Mouse (Mus musculus) limb, embryonic 11.5 days (tissue): ENCODE results near the gene Pcdh19. TPM values are rescaled to one million over a fixed set of nuclear protein-coding genes. Genes with fewer than 3 reads are reported as not detected.
A peak's percentile ranks its signal among the peaks of the same experiment; 100 is the strongest.

Experiments used
- ATAC-seq: fragments of 200-750 bp; cut with Nextera tagmentation; 2 replicates; pipeline ENCODE4 v1.8.0; 2017; ENCODE audit warnings: low read depth; ENCODE audit not compliant: insufficient number of reproducible peaks, low FRiP score, low TSS enrichment
- DNase-seq: peaks from one replicate; pipeline ENCODE4 v3.0.0-alpha.2; 2015; ENCODE audit warnings: low spot score
- H3K27ac ChIP-seq: fragments of 300-500 bp; sonication (generic); replicated peaks from 2 replicates; pipeline ENCODE4 v1.5.1; 2014; ENCODE audit warnings: low read depth, mild to moderate bottlenecking, low read length
- H3K27me3 ChIP-seq: fragments of 300-500 bp; sonication (generic); 2 replicates; pipeline ENCODE4 v1.6.1; 2014; ENCODE audit warnings: mild to moderate bottlenecking, low read length, mixed read lengths; ENCODE audit not compliant: control insufficient read depth, insufficient read depth
- H3K36me3 ChIP-seq: fragments of 300-500 bp; sonication (generic); 2 replicates; pipeline ENCODE4 v1.6.1; 2014; ENCODE audit warnings: mild to moderate bottlenecking, low read length, moderate library complexity, mixed read lengths; ENCODE audit not compliant: control insufficient read depth, insufficient read depth
- H3K4me1 ChIP-seq: fragments of 300-500 bp; sonication (generic); 2 replicates; pipeline ENCODE4 v1.6.1; 2014; ENCODE audit warnings: low read length, mixed read lengths; ENCODE audit not compliant: control insufficient read depth, insufficient read depth
- H3K4me2 ChIP-seq: fragments of 300-500 bp; sonication (generic); 2 replicates; pipeline ENCODE4 v1.6.1; 2014; ENCODE audit warnings: low read depth, mild to moderate bottlenecking, moderate library complexity; ENCODE audit not compliant: severe bottlenecking
- H3K4me3 ChIP-seq: fragments of 300-500 bp; sonication (generic); 2 replicates; pipeline ENCODE4 v1.5.1; 2014; ENCODE audit warnings: low read depth, low read length
- H3K9ac ChIP-seq: fragments of 300-500 bp; sonication (generic); 2 replicates; pipeline ENCODE4 v1.6.1; 2014; ENCODE audit warnings: mild to moderate bottlenecking, low read length
- H3K9me3 ChIP-seq: fragments of 300-500 bp; sonication (generic); 2 replicates; pipeline ENCODE4 v1.6.1; 2016; ENCODE audit warnings: low read length; ENCODE audit not compliant: control insufficient read depth
- WGBS: fragments of 180-500 bp; shearing (Covaris S2); extraction: QIAGEN DNeasy Blood & Tissue Kit; methylation state at CpG from one replicate; pipeline ENCODE4 v1.1.7; 2014; 5-methylcytosine and 5-hydroxymethylcytosine counted together
- polyA plus RNA-seq: library from polyadenylated mRNA; unstranded; fragments of >200 nt; fragmentation: Nextera tagmentation; extraction: Ambion mirVana; gene quantifications from 2 replicates; pipeline ENCODE4 v1.2.1, GENCODE M21; 2014

The Pcdh19 gene
- polyA plus RNA-seq, 1 experiment from 2014 or later, result 2.5 TPM

DNA sequence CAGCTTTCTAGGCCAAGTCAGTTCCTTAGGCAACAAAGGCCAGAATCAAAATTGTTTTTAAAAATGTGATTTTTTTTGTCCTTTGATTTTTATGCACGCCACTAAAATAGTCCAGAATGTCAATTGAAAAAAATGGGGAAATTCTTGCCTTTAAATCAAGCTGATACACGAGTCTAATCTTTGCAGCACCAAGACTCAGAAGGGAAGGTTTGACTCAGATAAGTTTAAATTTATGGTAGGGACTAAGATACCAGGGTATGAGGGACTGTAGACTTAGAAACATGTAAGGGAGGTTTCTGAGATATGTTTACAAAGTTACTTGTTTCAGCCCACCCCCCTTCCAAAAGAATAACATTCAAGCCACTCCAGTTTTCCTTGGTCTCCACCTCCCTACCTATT lies 3.6 kb upstream of the Pcdh19 start:
- WGBS, result 45% methylated on average over 2 of the region's 2 CpGs
- H3K4me1 ChIP-seq, result no peaks in the 10 kb centered on the region
- no peak overlapping the region for H3K4me2 ChIP-seq
- ATAC-seq (no peak), DNase-seq (no peak)
- no peak overlapping the region for H3K27ac ChIP-seq
- H3K9me3 ChIP-seq, result no peaks in the 10 kb centered on the region
- no peaks in the 10 kb centered on the region for H3K36me3 ChIP-seq
- peaks cover 12% of the 10 kb centered on the region; the same call in 1 of the 2 replicates for H3K27me3 ChIP-seq
- no peak overlapping the region for H3K9ac ChIP-seq
- H3K4me3 ChIP-seq, result no peak overlapping the region

- Histone ChIP-seq H3K27ac (no peak overlapping the region), H3K4me1 (no peaks in the 10 kb centered on the region), H3K9me3 (no peaks in the 10 kb centered on the region), H3K4me3 (no peak overlapping the region; the same call in 1 of the 2 replicates), H3K27me3 (peaks cover 12% of the 10 kb centered on the region; the same call in 1 of the 2 replicates), H3K36me3 (no peaks in the 10 kb centered on the region), H3K9ac (no peak overlapping the region), H3K4me2 (peak overlapping the region; percentile 45)
- WGBS, result 14% methylated on average over 12 of the region's 12 CpGs
- ATAC-seq (no peak), DNase-seq (peak; percentile 44)
Observed at GRCm38 (mm10) chrX:133691581-133692391, 3.0 kb upstream of the Pcdh19 start.

DNA sequence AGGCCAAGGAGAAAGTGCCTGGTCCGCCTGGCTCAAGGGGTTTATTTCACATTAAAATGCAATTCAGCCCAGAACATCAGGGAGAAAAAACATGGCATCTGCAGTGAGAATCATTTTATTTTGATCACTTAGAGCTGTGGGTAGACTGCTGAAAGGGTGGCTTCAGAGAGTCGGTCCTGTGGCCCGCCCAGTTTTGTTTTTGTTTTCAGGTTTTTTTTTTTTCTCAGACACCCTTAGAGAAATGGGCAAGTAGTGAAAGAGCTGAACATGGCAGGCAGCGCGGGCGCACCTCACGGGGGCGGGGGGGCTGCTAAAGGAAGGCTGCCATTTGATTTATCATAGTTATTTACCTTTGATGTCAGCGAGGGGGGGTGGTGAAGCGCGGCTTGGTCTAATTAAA lies 2.0 kb upstream of the Pcdh19 start:
- H3K36me3 ChIP-seq, result no peaks in the 10 kb centered on the region
- peak overlapping the region; percentile 16 for H3K4me3 ChIP-seq
- H3K4me2 ChIP-seq, result peak overlapping the region; percentile 45
- no peak for DNase-seq
- 19% methylated on average over 11 of the region's 11 CpGs for WGBS
- ATAC-seq, result no peak
- H3K9ac ChIP-seq, result no peak overlapping the region
- no peaks in the 10 kb centered on the region for H3K4me1 ChIP-seq
- peaks cover 16% of the 10 kb centered on the region; the same call in 1 of the 2 replicates for H3K27me3 ChIP-seq
- H3K9me3 ChIP-seq, result no peaks in the 10 kb centered on the region
- no peak overlapping the region for H3K27ac ChIP-seq

GRCm38 (mm10) chrX:133689576-133690250 lies 926 bp upstream of the Pcdh19 start:
- H3K4me3 ChIP-seq, result peak overlapping the region; percentile 16; the same call in 1 of the 2 replicates
- peak overlapping the region; percentile 75 for H3K4me2 ChIP-seq
- H3K4me1 ChIP-seq, result no peaks in the 10 kb centered on the region
- ATAC-seq, result no peak
- H3K9me3 ChIP-seq, result no peaks in the 10 kb centered on the region
- WGBS, result 18% methylated on average over 35 of the region's 35 CpGs
- H3K36me3 ChIP-seq, result no peaks in the 10 kb centered on the region
- no peak overlapping the region for H3K9ac ChIP-seq
- H3K27me3 ChIP-seq, result peaks cover 19% of the 10 kb centered on the region
- no peak overlapping the region for H3K27ac ChIP-seq
- peak; percentile 40 for DNase-seq

DNA sequence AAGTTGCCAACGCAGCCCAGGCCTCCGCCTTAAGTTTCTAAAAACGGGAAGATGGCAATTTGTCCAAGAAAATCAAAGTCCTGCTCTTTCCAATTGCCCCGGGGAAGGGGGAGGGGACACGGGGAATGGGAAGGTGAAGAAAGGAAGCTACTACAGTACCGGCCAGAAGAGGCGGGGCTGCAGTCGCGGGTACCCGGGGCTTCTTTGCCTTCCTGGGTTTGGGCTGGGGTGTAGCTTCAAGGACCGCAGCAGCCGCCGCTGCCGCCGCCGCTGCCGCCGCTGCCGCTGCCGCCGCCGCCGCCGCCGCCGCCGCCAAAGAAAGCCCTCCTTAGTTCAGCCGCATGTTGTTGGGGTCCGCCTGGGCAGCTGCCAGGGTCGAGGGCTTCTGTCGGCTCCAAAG lies 631 bp downstream of the Pcdh19 start:
- no peaks in the 10 kb centered on the region for H3K9me3 ChIP-seq
- H3K4me2 ChIP-seq, result peak overlapping the region; percentile 75
- DNase-seq (peak; percentile 49), ATAC-seq (no peak)
- no peaks in the 10 kb centered on the region for H3K36me3 ChIP-seq
- 0 out of 2 replicates have a peak overlapping the region, but pooled peaks have one; percentile 30 for H3K9ac ChIP-seq
- WGBS, result 14% methylated on average over 9 of the region's 31 CpGs
- H3K27ac ChIP-seq, result no peak overlapping the region
- peak overlapping the region; percentile 38 for H3K4me3 ChIP-seq
- no peaks in the 10 kb centered on the region for H3K4me1 ChIP-seq
- peaks cover 19% of the 10 kb centered on the region for H3K27me3 ChIP-seq

DNA sequence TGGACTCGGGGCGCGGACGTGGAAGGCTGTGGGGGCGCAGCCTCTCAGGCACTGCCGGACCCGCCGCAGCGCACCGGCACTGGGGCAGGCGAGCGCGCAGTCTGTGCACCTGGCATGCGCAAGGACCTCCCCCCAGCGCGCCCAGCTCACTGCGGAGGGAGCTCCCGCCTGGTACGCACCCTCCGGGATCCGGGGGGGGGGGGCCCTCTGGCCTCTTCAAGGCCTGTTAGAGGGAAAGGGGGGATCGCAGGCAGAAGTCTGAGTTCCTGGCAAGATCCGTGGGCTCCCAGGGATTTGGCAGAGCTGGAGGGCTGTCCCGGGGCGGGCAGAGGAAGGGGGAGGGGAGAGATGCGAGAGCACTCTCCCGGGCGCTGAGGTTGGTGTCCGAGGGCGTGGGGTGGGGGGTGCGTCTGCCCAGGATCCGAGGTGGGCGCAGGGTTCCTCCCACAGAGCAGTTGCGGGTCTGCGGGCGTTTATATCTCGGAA lies 1.1 kb downstream of the Pcdh19 start:
- H3K27me3 ChIP-seq, result peaks cover 19% of the 10 kb centered on the region
- ATAC-seq, result peak; percentile 24; the same call in 1 of the 2 replicates
- H3K9ac ChIP-seq, result 0 out of 2 replicates have a peak overlapping the region, but pooled peaks have one; percentile 9
- no peaks in the 10 kb centered on the region for H3K36me3 ChIP-seq
- no peak overlapping the region for H3K27ac ChIP-seq
- peak overlapping the region; percentile 75 for H3K4me2 ChIP-seq
- no peaks in the 10 kb centered on the region for H3K9me3 ChIP-seq
- peak; percentile 41 for DNase-seq
- peak overlapping the region; percentile 38 for H3K4me3 ChIP-seq
- WGBS, result 16% methylated on average over 21 of the region's 37 CpGs
- H3K4me1 ChIP-seq, result no peaks in the 10 kb centered on the region

- Histone ChIP-seq H3K27me3 (peaks cover 21% of the 10 kb centered on the region), H3K4me1 (no peaks in the 10 kb centered on the region), H3K9ac (0 out of 2 replicates have a peak overlapping the region, but pooled peaks have one; percentile 9), H3K4me2 (peak overlapping the region; percentile 75), H3K36me3 (no peaks in the 10 kb centered on the region), H3K27ac (no peak overlapping the region), H3K9me3 (no peaks in the 10 kb centered on the region), H3K4me3 (peak overlapping the region; percentile 38)
- ATAC-seq, result no peak
- WGBS, result 24% methylated on average over 55 of the region's 55 CpGs
- peak; percentile 31 for DNase-seq
Observed at GRCm38 (mm10) chrX:133686533-133687311, 2.1 kb downstream of the Pcdh19 start.

DNA sequence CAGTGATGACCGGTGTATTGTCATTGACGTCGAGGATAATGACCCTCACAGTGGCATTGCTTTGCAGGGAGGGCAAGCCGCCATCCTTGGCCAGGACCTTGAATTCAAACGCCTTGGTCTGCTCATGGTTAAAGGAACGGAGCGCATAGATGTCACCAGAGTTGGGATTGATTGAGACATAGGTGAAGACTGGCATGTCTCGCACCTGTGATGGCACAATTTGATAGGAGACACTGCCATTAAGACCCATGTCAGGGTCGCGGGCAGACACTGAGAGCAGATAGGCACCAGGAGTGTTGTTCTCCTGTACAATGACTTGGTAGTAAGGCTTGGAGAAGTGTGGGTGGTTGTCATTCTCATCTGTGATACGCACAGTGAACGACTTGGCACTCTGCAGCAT lies 3.2 kb downstream of the Pcdh19 start:
- WGBS, result 40% methylated on average over 12 of the region's 12 CpGs
- Histone ChIP-seq H3K9me3 (no peaks in the 10 kb centered on the region), H3K27me3 (peaks cover 19% of the 10 kb centered on the region)

More for the DNA sequence above, 3.2 kb downstream of the Pcdh19 start:
- H3K9ac ChIP-seq, result no peak overlapping the region
- no peaks in the 10 kb centered on the region for H3K4me1 ChIP-seq
- ATAC-seq (no peak), DNase-seq (no peak)
- H3K27ac ChIP-seq, result no peak overlapping the region
- no peaks in the 10 kb centered on the region for H3K36me3 ChIP-seq
- no peak overlapping the region for H3K4me3 ChIP-seq
- no peak overlapping the region for H3K4me2 ChIP-seq
